Mouse (Mus musculus): ENCODE results near the gene Man1a2.

DNA sequence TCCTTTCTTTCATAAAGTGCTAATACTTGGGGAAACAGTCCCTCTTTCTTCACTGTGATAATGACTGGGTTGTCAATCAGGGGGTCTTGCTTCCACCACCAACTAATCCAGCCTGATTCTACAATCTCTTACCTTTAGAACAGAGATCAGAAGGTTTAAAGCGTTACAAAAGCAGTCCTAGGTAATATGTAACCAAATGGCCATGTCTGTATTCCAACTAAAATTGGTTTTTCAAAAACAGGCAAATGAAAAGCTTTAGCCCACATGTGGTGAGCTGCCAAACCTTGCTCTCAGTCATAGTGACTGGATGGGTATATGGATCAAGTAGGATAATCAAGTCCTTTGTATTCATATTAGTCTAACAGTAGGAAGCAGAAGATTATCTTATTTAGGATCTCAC, 32.0 kb downstream of the Man1a2 start:
- TF ChIP-seq POLR2A (IDR thresholded peaks at IDR 0.05; ENCODE audit: low read depth, low read length) (no peak), CTCF (IDR thresholded peaks at IDR 0.05; ENCODE audit: extremely low read depth, insufficient read depth, insufficient read length, insufficient replicate concordance) (no peak)
